Mouse (Mus musculus) gastrocnemius, adult 2 months (tissue): ENCODE results near the gene Abraxas2. TPM values are rescaled to one million over a fixed set of nuclear protein-coding genes. Genes with fewer than 3 reads are reported as not detected.

ENCODE experiments used
- DNase-seq: peaks from one replicate; pipeline ENCODE4 v3.0.0; 2022
- H3K27ac ChIP-seq: fragments of 200-600 bp; 2 replicates; pipeline ENCODE4 v1.8.1; 2022; ENCODE audit warnings: mild to moderate bottlenecking
- H3K4me3 ChIP-seq: fragments of 200-600 bp; 2 replicates; pipeline ENCODE4 v1.8.1; 2022; ENCODE audit warnings: mild to moderate bottlenecking, moderate library complexity
- CTCF ChIP-seq: fragments of 200-600 bp; IDR thresholded peaks from 2 replicates; pipeline ENCODE4 v1.8.1; 2022; ENCODE audit warnings: antibody characterized with exemption, mild to moderate bottlenecking, moderate library complexity
- intact Hi-C: fragments of 180-260 bp; cut with DNase I; formaldehyde crosslinking; loops from one replicate; pipeline ENCODE4 v1.15.1; 2025
- long read RNA-seq, 2 experiments: library from polyadenylated mRNA; stranded (forward); transcript quantifications; one replicate each; pipeline ENCODE4 v2.0.0; 2021
- total RNA-seq, 2 experiments: library from RNA; stranded (reverse); gene quantifications; 2 replicates each; pipeline ENCODE4 v1.2.3; 2021

The Abraxas2 gene
- total RNA-seq = 10 to 100 TPM; 24.0 to 24.1 TPM
- long read RNA-seq, experiment 1, transcript Abraxas2-201 (9 exons, 2,892 nt) = major isoform, 38 of 42 reads
- long read RNA-seq, experiment 1, partial matches to known transcripts = 0 of 42 reads
- long read RNA-seq, experiment 1, other reads (novel, unspliced or antisense) = 3 of 42 reads
- long read RNA-seq, experiment 2, transcript Abraxas2-201 (9 exons, 2,892 nt) = major isoform, 22 of 29 reads
- long read RNA-seq, experiment 2, partial matches to known transcripts = 2 of 29 reads
- long read RNA-seq, experiment 2, other reads (novel, unspliced or antisense) = 2 of 29 reads

DNA sequence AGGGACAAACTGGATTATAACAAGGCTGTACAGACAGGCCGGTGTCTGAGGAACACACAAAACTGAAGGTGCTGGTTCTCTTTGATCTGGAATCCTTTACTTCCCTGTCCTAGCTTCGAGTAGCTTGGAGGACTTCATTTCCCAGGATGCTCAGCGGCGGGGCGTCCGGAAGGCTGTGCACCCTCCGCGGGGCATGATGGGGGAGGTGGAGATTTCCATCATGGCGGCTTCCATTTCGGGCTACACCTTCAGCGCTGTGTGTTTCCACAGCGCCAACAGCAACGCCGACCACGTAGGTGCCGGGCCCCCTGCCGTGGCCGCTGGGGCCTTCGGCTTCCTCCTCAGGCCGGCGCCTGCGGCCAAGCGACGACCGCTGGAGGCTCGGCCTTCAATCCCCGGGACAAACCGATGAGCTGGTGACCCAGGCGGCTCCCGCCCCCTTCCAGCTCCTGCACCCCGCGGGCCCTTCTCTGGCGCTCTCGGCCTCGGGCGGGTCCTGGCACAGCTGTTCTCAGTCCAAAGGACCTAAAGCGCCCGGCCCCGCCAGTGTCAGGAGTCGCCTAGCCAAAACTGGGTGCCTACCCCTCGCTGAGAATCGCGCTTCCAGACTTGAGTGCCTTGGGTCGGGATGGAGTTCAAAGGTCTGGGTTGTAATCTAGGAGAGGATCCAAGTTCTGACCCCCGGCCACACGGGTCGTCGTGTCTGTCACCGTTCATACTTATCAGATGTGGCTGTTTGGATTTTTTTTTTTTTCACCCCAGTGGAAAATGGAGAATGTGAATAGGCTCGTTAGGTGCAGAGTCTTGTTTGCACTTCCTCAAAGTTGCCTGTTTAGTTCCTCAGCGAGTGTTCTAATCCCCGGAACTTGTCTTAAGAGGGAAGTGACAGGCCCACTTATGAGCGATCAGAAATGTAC lies at the start of gene Abraxas2:
TSS of gene Abraxas2 (plus strand) at position 184 of the 917 bp plus-strand sequence.
- no peak for TF ChIP-seq CTCF
- peak within 1 kb of the TSS; percentile 93 for H3K27ac ChIP-seq
- intact Hi-C loops = no loop called here
- peak; percentile 93 for DNase-seq
- peak within 1 kb of the TSS; percentile 79 for H3K4me3 ChIP-seq

DNA sequence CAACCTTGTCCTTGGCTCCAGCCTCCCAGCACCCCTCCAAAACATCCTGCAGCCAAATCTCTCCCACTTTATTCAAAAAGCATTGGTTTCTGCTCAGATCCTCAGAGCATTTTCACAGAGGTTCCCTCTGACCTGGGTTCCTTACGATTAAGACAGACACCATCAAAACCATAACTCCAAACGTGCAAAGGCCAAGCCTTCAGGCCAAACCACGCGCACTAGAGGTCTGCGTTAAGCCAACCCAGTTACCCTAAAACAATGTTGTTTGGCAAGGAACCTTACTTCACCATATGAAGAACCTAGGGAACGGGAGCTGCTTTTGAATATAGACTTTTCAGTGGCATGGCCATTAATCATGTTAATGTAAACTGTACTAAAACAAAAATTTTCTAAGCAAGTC lies 49.3 kb upstream of the Abraxas2 start:
- DNase-seq = no peak
- Histone ChIP-seq H3K27ac (peak overlapping the region; percentile 98), H3K4me3 (peak overlapping the region; percentile 35)
- intact Hi-C loops = loop anchor here (2.0 to 10.0 kb wide), 6 partner anchors 32 to 235 kb away; partner anchors contain the start of genes Eef1akmt2 and Oat
- TF ChIP-seq CTCF = no peak

DNA sequence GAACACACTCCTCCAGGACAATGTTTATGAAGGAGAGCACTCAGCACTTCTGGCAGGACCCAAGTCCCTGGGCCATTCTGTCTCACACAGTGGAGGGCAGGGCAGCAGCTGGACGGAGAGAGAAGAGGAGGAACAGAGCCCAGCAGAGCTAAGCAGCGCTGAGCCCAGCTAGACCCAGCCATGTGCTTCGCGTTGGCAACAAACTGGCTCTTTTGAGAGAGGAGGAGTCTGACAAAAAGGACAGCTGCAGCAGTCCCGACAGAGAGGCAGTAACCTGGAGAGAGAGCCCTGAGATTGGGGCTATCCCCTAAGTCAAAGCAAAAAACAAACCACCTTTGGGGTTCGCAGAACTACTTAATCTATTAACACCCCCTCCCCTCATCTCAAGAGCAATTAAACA lies 48.7 kb upstream of the Abraxas2 start:
- DNase-seq = peak; percentile 85
- Histone ChIP-seq H3K4me3 (peak overlapping the region; percentile 85), H3K27ac (peak overlapping the region; percentile 98)
- intact Hi-C loops = loop anchor here (2.0 to 10.0 kb wide), 5 partner anchors 33 to 236 kb away; partner anchors contain the start of genes Eef1akmt2 and Oat
- TF ChIP-seq CTCF = no peak

DNA sequence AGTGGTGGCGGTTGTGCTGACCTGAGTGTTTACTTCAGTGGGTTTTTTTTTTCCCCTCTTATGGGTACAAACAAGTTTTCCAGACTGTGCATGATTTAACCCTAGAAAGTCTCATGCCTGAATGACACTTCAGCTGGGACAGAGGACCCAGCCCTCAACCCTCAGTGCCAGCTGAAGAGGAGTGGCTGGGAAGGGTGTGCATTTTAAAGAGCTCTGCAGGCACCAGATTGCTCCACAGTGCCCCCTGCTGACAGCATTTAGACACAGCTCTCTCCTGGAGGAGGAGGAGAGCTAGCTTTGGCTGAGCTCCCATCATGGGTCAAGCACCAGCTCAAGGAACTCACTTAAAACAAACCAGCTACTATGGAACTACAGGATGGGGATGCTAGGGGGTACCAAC lies 48.1 kb upstream of the Abraxas2 start:
- peak; percentile 95 for DNase-seq
- intact Hi-C loops = loop anchor here (1.0 to 10.0 kb wide), 6 partner anchors 34 to 236 kb away; partner anchors contain the start of genes Eef1akmt2 and Oat
- TF ChIP-seq CTCF = peak; percentile 97
- Histone ChIP-seq H3K27ac (peak overlapping the region; percentile 98), H3K4me3 (peak overlapping the region; percentile 85)

DNA sequence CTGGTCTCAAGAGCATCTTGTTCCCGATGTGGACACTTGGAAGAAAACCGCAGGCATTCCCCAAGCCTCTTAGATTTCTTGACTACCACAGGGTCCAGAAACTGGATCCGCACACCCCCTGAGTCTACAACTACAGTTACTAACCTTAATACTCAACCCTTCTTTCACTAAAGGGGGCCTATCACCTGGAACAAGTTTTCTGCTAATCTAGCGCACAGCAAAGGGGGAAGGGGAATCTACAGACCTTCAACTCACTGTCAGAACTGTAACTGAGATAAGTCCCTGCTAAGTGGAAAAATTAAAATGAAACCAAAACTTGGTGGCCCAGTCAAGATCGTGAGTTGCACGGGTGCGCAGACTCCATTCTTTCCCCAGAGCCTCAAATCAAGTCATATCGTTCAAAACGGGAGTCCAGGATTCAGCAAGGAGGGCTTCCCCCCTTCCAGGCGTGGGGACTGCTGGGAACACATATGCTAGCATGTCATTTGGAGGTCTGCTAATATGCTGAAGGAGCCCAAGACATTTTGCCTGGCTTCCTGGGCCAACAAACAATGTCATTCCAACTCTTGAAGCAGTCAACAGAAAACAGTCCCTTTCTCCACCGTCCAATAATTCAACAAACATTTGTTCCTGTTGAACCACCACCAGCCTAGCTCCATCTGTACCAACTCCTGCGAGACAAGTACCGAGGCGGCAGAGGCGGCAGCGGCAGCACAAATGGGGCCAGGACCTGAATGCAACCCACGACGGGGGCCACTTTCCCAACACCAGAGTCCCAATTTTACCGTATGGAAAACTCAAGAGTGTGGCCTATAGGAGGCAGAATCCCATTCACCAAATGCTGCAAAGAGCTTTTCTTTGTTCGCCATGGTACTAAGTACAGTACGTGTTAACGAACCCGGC lies 47.1 kb upstream of the Abraxas2 start:
- TF ChIP-seq CTCF = no peak
- peak overlapping the region; percentile 98 for H3K27ac ChIP-seq

DNA sequence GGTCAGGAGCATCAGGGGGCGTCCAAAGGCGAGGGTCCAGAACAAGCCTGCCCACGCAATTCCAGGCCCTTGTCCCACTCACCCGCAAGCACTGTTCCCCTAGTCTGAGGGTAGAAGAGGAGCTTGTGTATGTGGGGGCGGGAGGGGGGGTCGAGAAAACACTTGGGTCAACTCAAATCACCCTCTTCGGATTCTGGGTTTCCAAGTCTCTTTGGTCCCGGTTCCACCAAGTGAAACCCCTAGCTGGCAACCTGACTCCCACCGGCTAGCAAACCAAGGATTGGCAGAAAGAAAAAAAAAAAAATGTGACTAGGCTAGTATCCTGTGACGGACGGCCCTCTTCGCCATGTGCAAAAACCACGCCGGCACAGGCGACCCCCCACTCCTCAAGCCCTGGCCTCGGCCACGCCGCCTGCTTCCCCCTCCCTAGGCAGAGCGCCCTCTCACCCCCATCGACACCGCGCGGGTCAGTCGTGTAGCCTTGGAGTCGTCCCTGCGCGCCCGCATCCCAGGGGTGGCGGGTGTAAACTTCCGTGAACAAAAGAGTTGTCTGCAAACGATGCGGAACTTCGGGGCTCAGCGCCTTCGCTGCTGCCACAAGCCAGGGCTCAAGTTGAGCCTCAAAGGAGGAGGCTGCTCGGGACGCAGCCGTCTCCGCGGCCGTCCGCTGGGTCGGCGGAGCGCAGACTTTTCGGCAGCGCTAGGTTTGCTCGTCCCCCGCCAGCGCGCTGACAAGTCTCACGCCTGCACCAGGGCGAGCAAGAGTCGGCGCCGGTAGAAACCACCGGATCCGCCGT lies 46.2 kb upstream of the Abraxas2 start:
- peak overlapping the region; percentile 85 for H3K4me3 ChIP-seq
- H3K27ac ChIP-seq = peak overlapping the region; percentile 98
- intact Hi-C loops = loop anchor here (1.0 to 10.0 kb wide), 5 partner anchors 36 to 238 kb away; partner anchors contain the start of genes Eef1akmt2 and Oat
- TF ChIP-seq CTCF = no peak
- peak; percentile 78 for DNase-seq

More for the DNA sequence above, 47.1 kb upstream of the Abraxas2 start:
- DNase-seq = peak; percentile 56
- peak overlapping the region; percentile 85 for H3K4me3 ChIP-seq
- intact Hi-C loops = loop anchor here (1.0 to 10.0 kb wide), 6 partner anchors 35 to 237 kb away; partner anchors contain the start of genes Eef1akmt2 and Oat

DNA sequence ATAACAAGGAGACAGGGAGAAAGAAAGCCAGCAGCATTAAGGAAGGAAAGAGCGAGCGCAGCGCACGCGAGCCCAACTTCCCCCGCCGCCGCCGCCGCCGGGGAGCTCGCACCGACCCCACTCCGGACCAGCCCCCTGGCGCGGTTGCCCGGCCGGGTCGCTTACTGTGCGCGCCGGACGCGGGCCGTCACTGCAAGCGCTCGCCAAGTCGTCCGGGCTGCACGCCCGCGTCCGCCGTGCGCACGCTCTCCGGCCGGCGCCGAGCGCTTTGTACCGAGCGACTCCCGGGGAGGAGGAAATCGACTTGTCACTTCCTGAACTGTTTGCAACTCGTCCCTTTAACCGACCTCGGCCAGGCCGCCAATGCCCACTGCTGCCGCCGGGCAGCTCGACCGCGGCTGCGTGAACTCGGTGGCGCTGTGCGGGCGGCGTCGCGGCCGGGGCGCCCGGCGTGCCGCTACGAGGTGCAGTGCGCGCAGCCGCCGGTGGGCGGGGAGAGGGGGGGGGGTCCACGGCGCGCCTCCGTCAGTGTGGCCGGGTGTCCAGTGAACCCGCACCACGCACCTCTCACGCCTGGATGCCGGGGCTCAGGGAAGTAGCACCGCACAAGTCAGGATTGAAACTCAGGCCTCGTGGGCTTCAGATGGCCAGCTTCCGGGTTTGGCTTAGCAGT lies 45.5 kb upstream of the Abraxas2 start, which contains the start of gene Fam53b:
TSS of gene Fam53b (minus strand) at position 471 of the 673 bp plus-strand sequence.
- peak within 1 kb of the TSS; percentile 85 for H3K4me3 ChIP-seq
- peak; percentile 87 for DNase-seq
- intact Hi-C loops = loop anchor here (1.0 to 10.0 kb wide), 5 partner anchors 36 to 239 kb away; partner anchors contain the start of genes Eef1akmt2 and Oat
- peak; percentile 43 for TF ChIP-seq CTCF
- H3K27ac ChIP-seq = peak within 1 kb of the TSS; percentile 98

DNA sequence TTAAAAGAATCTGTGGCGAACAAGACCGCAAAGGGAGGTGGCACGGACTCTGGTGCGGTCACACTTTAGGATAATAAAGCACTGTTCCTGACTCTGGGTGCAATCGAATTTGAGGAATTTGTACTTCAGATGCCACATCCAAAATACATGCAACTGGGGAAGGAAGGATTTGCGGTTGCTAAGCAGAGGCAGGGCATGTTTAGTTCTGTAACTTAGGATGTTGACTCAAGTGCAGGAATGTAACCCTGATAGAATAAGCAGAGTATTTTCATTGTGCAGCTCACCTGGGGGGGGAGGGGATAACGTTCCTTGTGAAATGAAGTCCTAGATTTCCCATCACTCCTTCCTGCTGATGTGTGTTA lies 45.0 kb upstream of the Abraxas2 start:
- H3K4me3 ChIP-seq = peak overlapping the region; percentile 85
- intact Hi-C loops = loop anchor here (5.0 to 10.0 kb wide), 4 partner anchors 37 to 239 kb away; partner anchors contain the start of genes Eef1akmt2 and Oat
- no peak for TF ChIP-seq CTCF
- peak overlapping the region; percentile 98 for H3K27ac ChIP-seq
- no peak for DNase-seq

DNA sequence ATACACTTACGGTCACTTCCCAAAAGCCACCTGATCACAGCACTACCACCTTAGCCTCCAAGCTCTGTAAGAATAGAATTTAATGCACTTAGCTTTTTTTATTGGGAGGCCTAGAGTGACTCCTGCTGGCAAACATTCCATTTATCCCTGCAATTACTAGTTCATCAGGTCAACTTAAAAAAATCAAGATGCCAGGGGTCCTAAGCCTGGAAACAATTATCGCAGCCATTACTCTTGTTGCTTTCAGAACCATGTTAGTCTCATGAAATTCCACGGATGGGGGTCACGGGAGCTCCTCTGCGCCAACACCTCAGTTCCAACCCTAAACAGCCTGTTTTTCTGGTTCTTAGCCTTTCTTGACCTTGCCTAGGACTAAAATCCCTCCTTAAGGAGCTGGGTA lies 43.9 kb upstream of the Abraxas2 start:
- no peak overlapping the region for H3K27ac ChIP-seq
- intact Hi-C loops = loop anchor here (5.0 to 10.0 kb wide), 2 partner anchors 77 to 240 kb away; partner anchors contain the start of gene Oat

DNA sequence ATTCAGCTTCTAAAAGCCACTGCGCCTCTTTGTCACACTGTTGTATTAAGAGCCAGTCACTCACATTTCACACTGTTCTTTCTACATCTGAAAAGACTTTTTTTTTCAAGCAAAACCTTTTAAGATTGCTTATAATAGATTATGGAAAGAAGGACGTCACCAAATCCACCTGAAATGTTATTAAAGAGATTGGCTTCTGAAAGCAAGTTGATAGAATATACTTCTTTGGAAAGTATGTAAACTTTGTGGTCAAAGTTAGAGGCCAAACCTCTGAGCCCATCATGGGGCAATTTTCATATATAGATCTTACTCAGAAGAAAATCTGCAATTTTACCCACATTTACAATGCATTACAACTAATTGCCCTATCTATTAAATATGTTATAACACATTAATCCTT lies 42.5 kb upstream of the Abraxas2 start:
- H3K27ac ChIP-seq = no peak overlapping the region
- TF ChIP-seq CTCF = no peak
- H3K4me3 ChIP-seq = no peak overlapping the region
- no peak for DNase-seq
- intact Hi-C loops = loop anchor here (5.0 to 10.0 kb wide), 2 partner anchors 76 to 242 kb away; partner anchors contain the start of gene Oat

More for the DNA sequence above, 43.9 kb upstream of the Abraxas2 start:
- TF ChIP-seq CTCF = peak; percentile 30
- no peak for DNase-seq
- no peak overlapping the region for H3K4me3 ChIP-seq
